Mouse (Mus musculus) liver, postnatal 0 days (tissue): ENCODE results near the gene Fam208a. TPM values are rescaled to one million over a fixed set of nuclear protein-coding genes. Genes with fewer than 3 reads are reported as not detected.
A peak's percentile ranks its signal among the peaks of the same experiment; 100 is the strongest.

ENCODE experiments used
- ATAC-seq: fragments of 200-750 bp; cut with Nextera tagmentation; 2 replicates; pipeline ENCODE4 v1.8.0; 2017; ENCODE audit warnings: mild to moderate bottlenecking, moderate library complexity
- DNase-seq: peaks from one replicate; pipeline ENCODE4 v3.0.0-alpha.2; 2016
- H3K27ac ChIP-seq: fragments of 300-500 bp; sonication (generic); 2 replicates; pipeline ENCODE4 v1.5.1; 2014; ENCODE audit warnings: antibody characterized with exemption, moderate library complexity, mild to moderate bottlenecking, low read depth
- H3K27me3 ChIP-seq: fragments of 300-500 bp; sonication (generic); 2 replicates; pipeline ENCODE4 v1.6.1; 2014; ENCODE audit warnings: low read length, control low read depth, mixed read lengths; ENCODE audit not compliant: insufficient read depth
- H3K36me3 ChIP-seq: fragments of 300-500 bp; sonication (generic); replicated peaks from 2 replicates; pipeline ENCODE4 v1.6.1; 2014; ENCODE audit warnings: mild to moderate bottlenecking, control low read depth, low read length, moderate library complexity, mixed read lengths; ENCODE audit not compliant: insufficient read depth
- H3K4me1 ChIP-seq: fragments of 300-500 bp; sonication (generic); 2 replicates; pipeline ENCODE4 v1.6.1; 2014; ENCODE audit warnings: antibody characterized with exemption, mild to moderate bottlenecking, control low read depth; ENCODE audit not compliant: insufficient read depth
- H3K4me2 ChIP-seq: fragments of 300-500 bp; sonication (generic); 2 replicates; pipeline ENCODE4 v1.6.1; 2014; ENCODE audit warnings: low read depth, mild to moderate bottlenecking, low read length, moderate library complexity, mixed read lengths
- H3K4me3 ChIP-seq: fragments of 300-500 bp; sonication (generic); 2 replicates; pipeline ENCODE4 v1.5.1; 2014; ENCODE audit warnings: low read depth, low read length
- H3K9ac ChIP-seq: fragments of 300-500 bp; sonication (generic); replicated peaks from 2 replicates; pipeline ENCODE4 v1.6.1; 2014; ENCODE audit warnings: mild to moderate bottlenecking, moderate library complexity
- H3K9me3 ChIP-seq: fragments of 300-500 bp; sonication (generic); 2 replicates; pipeline ENCODE4 v1.6.1; 2016; ENCODE audit warnings: mild to moderate bottlenecking, control low read depth, low read length, mixed read lengths
- CTCF ChIP-seq: sonication (generic); IDR thresholded peaks from 2 replicates; pipeline ENCODE4 v1.5.1; 2016; ENCODE audit warnings: antibody characterized with exemption, low read depth
- EP300 ChIP-seq: IDR thresholded peaks from 2 replicates; pipeline ENCODE4 v1.6.1; 2016; ENCODE audit warnings: antibody characterized with exemption, low read depth, mild to moderate bottlenecking
- WGBS: fragments of 180-500 bp; shearing (Covaris S2); extraction: QIAGEN DNeasy Blood & Tissue Kit; methylation state at CpG from one replicate; pipeline ENCODE4 v1.1.7; 2014; ENCODE audit not compliant: insufficient replicate concordance; 5-methylcytosine and 5-hydroxymethylcytosine counted together
- polyA plus RNA-seq: library from polyadenylated mRNA; unstranded; fragments of >200 nt; fragmentation: Nextera tagmentation; extraction: Ambion mirVana; gene quantifications from 2 replicates; pipeline ENCODE4 v1.2.1, GENCODE M21; 2015

The Fam208a gene
- polyA plus RNA-seq = 3.6 and 3.9 TPM in 2 replicates

DNA sequence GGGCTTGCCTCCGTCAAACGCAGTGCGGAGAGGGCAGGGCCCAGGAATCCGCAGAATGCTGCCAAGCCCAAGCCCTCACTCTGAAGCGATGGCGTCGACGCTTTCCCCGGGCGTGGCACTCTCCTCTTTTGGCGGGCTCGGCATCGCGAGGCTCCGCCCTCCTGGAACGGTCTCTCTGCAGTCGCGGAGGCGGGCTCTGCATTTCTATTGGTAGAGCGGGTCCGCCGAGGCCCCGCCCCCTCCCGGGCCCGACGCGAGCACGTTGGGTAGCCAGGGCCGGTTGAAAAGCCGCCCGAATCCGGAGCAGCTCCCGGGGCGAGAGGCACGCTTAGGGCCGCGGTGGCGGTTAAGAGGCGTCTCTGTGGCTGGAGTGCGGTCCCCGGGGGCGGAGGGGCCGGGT, at the start of gene Fam208a:
TSS of gene Fam208a (plus strand) at position 262 of the 400 bp plus-strand sequence.
- peak; percentile 94 for ATAC-seq
- H3K27ac ChIP-seq = peak within 1 kb of the TSS; percentile 100
- 3% methylated on average over 39 of the region's 43 CpGs for WGBS
- H3K4me1 ChIP-seq = peaks cover 4% of the 10 kb centered on the region; the same call in 1 of the 2 replicates
- peak within 1 kb of the TSS; percentile 94 for H3K9ac ChIP-seq
- H3K4me2 ChIP-seq = peak within 1 kb of the TSS; percentile 87
- H3K27me3 ChIP-seq = no peaks in the 10 kb centered on the region
- DNase-seq = peak; percentile 95
- H3K36me3 ChIP-seq = peaks cover 3% of the 10 kb centered on the region; the same call in 1 of the 2 replicates
- peak within 1 kb of the TSS; percentile 76 for H3K4me3 ChIP-seq
- H3K9me3 ChIP-seq = peaks cover 9% of the 10 kb centered on the region; the same call in 1 of the 2 replicates
- TF ChIP-seq CTCF (no peak), EP300 (no peak)

DNA sequence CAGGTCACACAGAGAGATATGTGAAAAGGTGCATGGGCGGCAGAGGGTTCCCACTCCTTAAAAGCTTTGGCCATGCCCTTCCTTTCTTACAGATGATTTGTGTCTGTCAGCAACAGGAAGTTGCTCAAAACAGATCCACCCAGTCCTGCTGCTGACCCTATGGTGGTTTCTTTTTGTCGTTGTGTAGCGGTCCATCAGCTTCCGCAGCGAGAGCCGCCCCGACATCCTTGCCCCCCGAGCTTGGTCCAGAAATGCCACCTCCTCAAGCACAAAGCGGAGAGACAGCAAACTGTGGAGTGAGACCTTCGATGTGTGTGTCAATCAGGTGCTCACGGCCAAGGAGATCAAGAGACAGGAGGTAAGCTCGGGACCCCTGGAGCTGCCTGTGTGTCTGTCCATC, 49.2 kb upstream of the Fam208a start:
- peaks cover 23% of the 10 kb centered on the region for H3K36me3 ChIP-seq
- peak overlapping the region; percentile 24 for H3K4me2 ChIP-seq
- H3K9ac ChIP-seq = no peak overlapping the region
- no peaks in the 10 kb centered on the region for H3K27me3 ChIP-seq
- no peak for TF ChIP-seq EP300
- no peak for TF ChIP-seq CTCF
- ATAC-seq = no peak
- no peak for DNase-seq
- H3K9me3 ChIP-seq = no peaks in the 10 kb centered on the region
- H3K4me1 ChIP-seq = peaks cover 18% of the 10 kb centered on the region
- 40% methylated on average over 12 of the region's 12 CpGs for WGBS
- peak overlapping the region; percentile 13; the same call in 1 of the 2 replicates for H3K27ac ChIP-seq
- H3K4me3 ChIP-seq = peak overlapping the region; percentile 22

DNA sequence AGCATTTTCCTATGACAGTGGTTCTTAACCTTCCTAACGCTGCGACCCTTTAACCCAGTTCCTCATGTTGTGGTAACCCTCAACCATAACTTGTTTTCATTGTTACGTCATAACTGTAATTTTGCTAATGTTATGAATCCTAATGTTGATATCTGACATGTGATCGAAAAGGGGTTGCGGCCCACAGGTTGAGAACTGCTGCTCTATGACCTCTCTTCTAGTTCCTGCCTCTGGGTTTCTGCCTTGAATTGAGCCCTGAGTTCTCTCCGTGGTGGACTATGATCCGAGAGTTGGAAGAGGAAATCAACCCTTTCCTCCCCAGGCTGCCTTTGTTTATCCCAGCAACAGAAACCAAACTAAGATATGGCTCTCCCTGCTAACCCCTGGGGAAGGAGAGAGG, 47.2 kb upstream of the Fam208a start:
- H3K9ac ChIP-seq = no peak overlapping the region
- 51% methylated on average over 7 of the region's 7 CpGs for WGBS
- H3K9me3 ChIP-seq = no peaks in the 10 kb centered on the region
- H3K4me2 ChIP-seq = peak overlapping the region; percentile 24; the same call in 1 of the 2 replicates
- ATAC-seq (no peak), DNase-seq (no peak)
- H3K27ac ChIP-seq = no peak overlapping the region
- no peak for TF ChIP-seq EP300
- TF ChIP-seq CTCF = no peak
- peaks cover 14% of the 10 kb centered on the region for H3K4me1 ChIP-seq
- H3K36me3 ChIP-seq = peaks cover 38% of the 10 kb centered on the region
- H3K4me3 ChIP-seq = no peak overlapping the region
- no peaks in the 10 kb centered on the region for H3K27me3 ChIP-seq

DNA sequence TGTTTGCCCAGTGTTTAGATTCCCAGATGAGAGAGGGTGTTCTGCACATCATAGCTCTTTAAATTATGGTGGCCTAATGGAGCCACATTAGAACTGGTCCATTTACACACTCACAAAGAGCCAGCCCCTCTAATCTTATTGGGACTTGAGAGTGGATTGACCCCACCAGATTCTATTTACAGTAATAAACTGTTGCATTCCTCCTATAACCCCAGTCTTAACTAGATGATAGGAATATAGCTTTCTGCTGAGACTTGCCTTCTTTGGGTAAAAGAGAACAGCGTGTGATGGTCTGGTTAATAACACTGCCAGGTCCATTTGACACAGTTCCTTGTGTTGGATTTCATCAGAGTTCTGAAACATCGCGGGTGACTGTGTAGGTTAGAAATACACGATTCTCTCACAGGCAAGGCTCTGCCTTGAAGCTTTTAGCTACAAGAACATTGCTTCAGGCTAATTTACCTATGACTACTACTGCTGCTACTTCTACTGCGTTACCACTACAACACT, 45.3 kb upstream of the Fam208a start:
- H3K27me3 ChIP-seq = no peaks in the 10 kb centered on the region
- no peak for TF ChIP-seq CTCF
- no peak for TF ChIP-seq EP300
- H3K9me3 ChIP-seq = no peaks in the 10 kb centered on the region
- 89% methylated on average over 5 of the region's 5 CpGs for WGBS
- ATAC-seq (no peak), DNase-seq (no peak)
- H3K9ac ChIP-seq = no peak overlapping the region
- peaks cover 47% of the 10 kb centered on the region for H3K36me3 ChIP-seq
- H3K4me1 ChIP-seq = peaks cover 14% of the 10 kb centered on the region
- no peak overlapping the region for H3K4me2 ChIP-seq
- H3K4me3 ChIP-seq = no peak overlapping the region
- no peak overlapping the region for H3K27ac ChIP-seq

DNA sequence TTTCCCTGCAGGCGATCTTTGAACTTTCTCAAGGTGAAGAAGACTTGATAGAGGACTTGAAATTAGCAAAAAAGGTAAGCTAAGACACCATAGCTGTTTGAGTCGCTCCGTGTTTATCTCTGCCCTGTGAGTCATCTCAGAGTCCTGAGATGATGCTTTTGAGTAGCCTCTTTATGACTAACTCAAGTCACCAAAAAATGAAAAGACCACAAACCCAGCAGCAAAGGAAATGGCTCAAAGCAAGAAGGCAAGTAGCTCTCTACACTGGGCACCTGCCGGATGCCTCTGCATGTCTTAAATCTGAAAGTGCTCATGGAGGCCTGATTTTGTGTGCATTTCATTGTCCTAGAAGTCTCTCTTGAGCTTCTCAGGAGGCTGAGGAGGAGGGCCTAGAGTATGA, 44.5 kb upstream of the Fam208a start:
- Histone ChIP-seq H3K9ac (no peak overlapping the region), H3K36me3 (peaks cover 50% of the 10 kb centered on the region)

DNA sequence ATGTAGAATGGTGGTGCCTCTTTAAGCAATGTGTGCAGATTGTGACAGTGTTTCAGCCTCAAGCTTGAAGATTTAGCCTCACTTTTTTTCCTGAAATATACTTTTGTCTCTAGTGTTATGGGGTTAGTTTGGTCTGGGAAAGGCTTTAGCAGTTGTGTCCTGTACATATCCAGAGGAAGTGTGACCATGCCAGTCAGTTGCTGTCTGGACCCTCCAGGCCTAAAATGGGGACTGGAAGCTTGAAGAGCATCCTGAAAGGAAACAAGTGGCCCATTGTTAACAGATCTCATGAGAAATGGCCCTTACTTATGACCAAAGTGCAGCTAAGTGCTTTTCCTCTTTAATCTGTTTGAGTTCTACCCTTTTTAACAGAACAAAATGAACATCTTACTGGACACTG, 40.0 kb upstream of the Fam208a start:
- Histone ChIP-seq H3K9me3 (no peaks in the 10 kb centered on the region), H3K9ac (no peak overlapping the region), H3K4me3 (no peak overlapping the region), H3K4me2 (no peak overlapping the region), H3K36me3 (peaks cover 58% of the 10 kb centered on the region), H3K4me1 (no peaks in the 10 kb centered on the region), H3K27ac (no peak overlapping the region), H3K27me3 (no peaks in the 10 kb centered on the region)
- DNase-seq = no peak
- ATAC-seq = no peak
- no peak for TF ChIP-seq CTCF
- TF ChIP-seq EP300 = no peak

More for the DNA sequence above, 44.5 kb upstream of the Fam208a start:
- H3K4me2 ChIP-seq = no peak overlapping the region
- no peak for ATAC-seq
- H3K4me3 ChIP-seq = no peak overlapping the region
- H3K9me3 ChIP-seq = no peaks in the 10 kb centered on the region
- H3K27ac ChIP-seq = no peak overlapping the region
- 86% methylated on average over 4 of the region's 4 CpGs for WGBS
- H3K27me3 ChIP-seq = no peaks in the 10 kb centered on the region
- peaks cover 10% of the 10 kb centered on the region for H3K4me1 ChIP-seq
- TF ChIP-seq EP300 (no peak), CTCF (no peak)
- no peak for DNase-seq
